Mouse (Mus musculus) midbrain, embryonic 16.5 days (tissue): ENCODE data around the gene Cic. TPM values are rescaled to one million over a fixed set of nuclear protein-coding genes. Genes with fewer than 3 reads are reported as not detected.

Source experiments
- ATAC-seq: fragments of 200-750 bp; cut with Nextera tagmentation; 2 replicates; pipeline ENCODE4 v1.8.0; 2017; ENCODE audit warnings: moderate TSS enrichment
- H3K27ac ChIP-seq: fragments of 300-500 bp; sonication (generic); 2 replicates; pipeline ENCODE4 v1.5.1; 2014; ENCODE audit warnings: mild to moderate bottlenecking, low read length, mixed read lengths
- H3K27me3 ChIP-seq: fragments of 300-500 bp; sonication (generic); 2 replicates; pipeline ENCODE4 v1.6.1; 2014; ENCODE audit warnings: low read depth, low read length, mixed read lengths; ENCODE audit not compliant: control insufficient read depth, insufficient read depth
- H3K36me3 ChIP-seq: fragments of 300-500 bp; sonication (generic); 2 replicates; pipeline ENCODE4 v1.6.1; 2014; ENCODE audit warnings: mild to moderate bottlenecking, low read length, moderate library complexity, mixed read lengths; ENCODE audit not compliant: control insufficient read depth, insufficient read depth
- H3K4me1 ChIP-seq: fragments of 300-500 bp; sonication (generic); 2 replicates; pipeline ENCODE4 v1.6.1; 2014; ENCODE audit warnings: mild to moderate bottlenecking, low read length, mixed read lengths; ENCODE audit not compliant: control insufficient read depth, insufficient read depth
- H3K4me2 ChIP-seq: fragments of 300-500 bp; sonication (generic); 2 replicates; pipeline ENCODE4 v1.6.1; 2014; ENCODE audit warnings: mild to moderate bottlenecking, low read length, mixed read lengths
- H3K4me3 ChIP-seq: fragments of 300-500 bp; sonication (generic); 2 replicates; pipeline ENCODE4 v1.5.1; 2014; ENCODE audit warnings: low read depth, mild to moderate bottlenecking, low read length, moderate library complexity, mixed read lengths
- H3K9ac ChIP-seq: fragments of 300-500 bp; sonication (generic); 2 replicates; pipeline ENCODE4 v1.6.1; 2014; ENCODE audit warnings: low read depth, low read length, mixed read lengths
- H3K9me3 ChIP-seq: fragments of 300-500 bp; sonication (generic); replicated peaks from 2 replicates; pipeline ENCODE4 v1.6.1; 2014; ENCODE audit warnings: mild to moderate bottlenecking, low read length, mixed read lengths; ENCODE audit not compliant: control insufficient read depth, poor library complexity, severe bottlenecking
- WGBS: fragments of 180-500 bp; shearing (Covaris S2); extraction: QIAGEN DNeasy Blood & Tissue Kit; methylation state at CpG from one replicate; pipeline ENCODE4 v1.1.7; 2014; 5-methylcytosine and 5-hydroxymethylcytosine counted together
- polyA plus RNA-seq: library from polyadenylated mRNA; unstranded; fragments of >200 nt; fragmentation: Nextera tagmentation; extraction: Ambion mirVana; gene quantifications from 2 replicates; pipeline ENCODE4 v1.2.1, GENCODE M21; 2015

The Cic gene
- polyA plus RNA-seq, 1 experiment from 2014 or later: 33.8 TPM

- H3K9me3 ChIP-seq: no peaks in the 10 kb centered on the region
- H3K9ac ChIP-seq: peak within 1 kb of the TSS; percentile 98
- H3K4me3 ChIP-seq: peak within 1 kb of the TSS; percentile 86
- H3K27me3 ChIP-seq: peaks cover 3% of the 10 kb centered on the region
- peaks cover 8% of the 10 kb centered on the region; the same call in 1 of the 2 replicates for H3K36me3 ChIP-seq
- under 1% methylated on average over 42 of the region's 47 CpGs for WGBS
- H3K27ac ChIP-seq: peak within 1 kb of the TSS; percentile 92
- peak; percentile 76 for ATAC-seq
- peaks cover 11% of the 10 kb centered on the region; the same call in 1 of the 2 replicates for H3K4me1 ChIP-seq
- H3K4me2 ChIP-seq: peak within 1 kb of the TSS; percentile 84
Observed at GRCm38 (mm10) chr7:25305956-25306613, 38.6 kb downstream of the Cic start, which contains the start of gene Tmem145. Gene Tmem145 (plus strand): TSS chr7:25306106.

GRCm38 (mm10) chr7:25306614-25306996, 39.1 kb downstream of the Cic start:
- ATAC-seq: peak; percentile 15; the same call in 1 of the 2 replicates
- WGBS: 47% methylated on average over 2 of the region's 2 CpGs

GRCm38 (mm10) chr7:25308702-25309318, 41.3 kb downstream of the Cic start:
- Histone ChIP-seq H3K27ac (no peak overlapping the region), H3K9ac (no peak overlapping the region), H3K36me3 (peaks cover 14% of the 10 kb centered on the region), H3K4me2 (no peak overlapping the region), H3K4me1 (peaks cover 11% of the 10 kb centered on the region; the same call in 1 of the 2 replicates), H3K4me3 (no peak overlapping the region), H3K27me3 (peaks cover 29% of the 10 kb centered on the region), H3K9me3 (no peaks in the 10 kb centered on the region)
- no peak for ATAC-seq
- WGBS: 68% methylated on average over 17 of the region's 17 CpGs

More at GRCm38 (mm10) chr7:25306614-25306996, 39.1 kb downstream of the Cic start:
- H3K36me3 ChIP-seq: peaks cover 8% of the 10 kb centered on the region; the same call in 1 of the 2 replicates
- peak overlapping the region; percentile 84 for H3K4me2 ChIP-seq
- H3K27ac ChIP-seq: peak overlapping the region; percentile 92
- no peaks in the 10 kb centered on the region for H3K9me3 ChIP-seq
- H3K4me3 ChIP-seq: peak overlapping the region; percentile 86
- peaks cover 11% of the 10 kb centered on the region; the same call in 1 of the 2 replicates for H3K4me1 ChIP-seq
- H3K9ac ChIP-seq: peak overlapping the region; percentile 98
- H3K27me3 ChIP-seq: peaks cover 8% of the 10 kb centered on the region

GRCm38 (mm10) chr7:25309425-25309824, 41.9 kb downstream of the Cic start:
- 88% methylated on average over 9 of the region's 9 CpGs for WGBS
- Histone ChIP-seq H3K4me2 (no peak overlapping the region), H3K4me1 (peaks cover 11% of the 10 kb centered on the region; the same call in 1 of the 2 replicates), H3K9me3 (no peaks in the 10 kb centered on the region), H3K9ac (no peak overlapping the region), H3K27me3 (peaks cover 35% of the 10 kb centered on the region), H3K36me3 (peaks cover 14% of the 10 kb centered on the region), H3K27ac (no peak overlapping the region), H3K4me3 (no peak overlapping the region)
- no peak for ATAC-seq

GRCm38 (mm10) chr7:25311193-25311592, 43.7 kb downstream of the Cic start:
- H3K9me3 ChIP-seq: no peaks in the 10 kb centered on the region
- ATAC-seq: no peak
- H3K27ac ChIP-seq: no peak overlapping the region
- 85% methylated on average over 11 of the region's 11 CpGs for WGBS
- H3K27me3 ChIP-seq: peaks cover 35% of the 10 kb centered on the region
- H3K4me1 ChIP-seq: peaks cover 18% of the 10 kb centered on the region
- no peak overlapping the region for H3K4me2 ChIP-seq
- H3K9ac ChIP-seq: no peak overlapping the region
- H3K4me3 ChIP-seq: no peak overlapping the region
- H3K36me3 ChIP-seq: peaks cover 14% of the 10 kb centered on the region

GRCm38 (mm10) chr7:25313325-25313724, 45.8 kb downstream of the Cic start:
- no peak for ATAC-seq
- H3K36me3 ChIP-seq: peaks cover 14% of the 10 kb centered on the region
- peaks cover 35% of the 10 kb centered on the region for H3K27me3 ChIP-seq
- H3K4me2 ChIP-seq: no peak overlapping the region
- no peak overlapping the region for H3K9ac ChIP-seq
- peaks cover 24% of the 10 kb centered on the region for H3K4me1 ChIP-seq
- WGBS: 48% methylated on average over 7 of the region's 7 CpGs
- H3K9me3 ChIP-seq: no peaks in the 10 kb centered on the region
- no peak overlapping the region for H3K27ac ChIP-seq
- no peak overlapping the region for H3K4me3 ChIP-seq

GRCm38 (mm10) chr7:25314606-25315305, 47.3 kb downstream of the Cic start:
- Histone ChIP-seq H3K9me3 (no peaks in the 10 kb centered on the region), H3K36me3 (peaks cover 6% of the 10 kb centered on the region; the same call in 1 of the 2 replicates), H3K4me2 (peak overlapping the region; percentile 54), H3K27me3 (peaks cover 35% of the 10 kb centered on the region), H3K4me1 (peaks cover 33% of the 10 kb centered on the region), H3K9ac (peak overlapping the region; percentile 48; the same call in 1 of the 2 replicates), H3K4me3 (peak overlapping the region; percentile 27), H3K27ac (no peak overlapping the region)
- 6% methylated on average over 42 of the region's 51 CpGs for WGBS
- ATAC-seq: no peak

- H3K36me3 ChIP-seq: peaks cover 6% of the 10 kb centered on the region; the same call in 1 of the 2 replicates
- H3K4me3 ChIP-seq: peak overlapping the region; percentile 27
- H3K9ac ChIP-seq: peak overlapping the region; percentile 48; the same call in 1 of the 2 replicates
- H3K27me3 ChIP-seq: peaks cover 35% of the 10 kb centered on the region
- WGBS: under 1% methylated on average over 63 of the region's 69 CpGs
- H3K4me2 ChIP-seq: peak overlapping the region; percentile 54
- H3K9me3 ChIP-seq: no peaks in the 10 kb centered on the region
- peaks cover 33% of the 10 kb centered on the region for H3K4me1 ChIP-seq
- no peak for ATAC-seq
- H3K27ac ChIP-seq: no peak overlapping the region
Observed at GRCm38 (mm10) chr7:25315306-25316041, 48.0 kb downstream of the Cic start.
